Mouse (Mus musculus) neural tube, embryonic 14.5 days (tissue): ENCODE data around the gene Rac1. TPM values are rescaled to one million over a fixed set of nuclear protein-coding genes. Genes with fewer than 3 reads are reported as not detected.

Experiments
- ATAC-seq: fragments of 200-750 bp; cut with Nextera tagmentation; 2 replicates; pipeline ENCODE4 v1.8.0; 2017; ENCODE audit warnings: low read depth, mild to moderate bottlenecking, moderate TSS enrichment, moderate library complexity
- H3K27ac ChIP-seq: fragments of 300-500 bp; sonication (generic); 2 replicates; pipeline ENCODE4 v1.5.1; 2014; ENCODE audit warnings: low read depth, mild to moderate bottlenecking, control low read depth, low read length, moderate library complexity, mixed read lengths
- H3K27me3 ChIP-seq: fragments of 300-500 bp; sonication (generic); 2 replicates; pipeline ENCODE4 v1.6.1; 2014; ENCODE audit warnings: low read length; ENCODE audit not compliant: control insufficient read depth, insufficient read depth
- H3K36me3 ChIP-seq: fragments of 300-500 bp; sonication (generic); 2 replicates; pipeline ENCODE4 v1.6.1; 2014; ENCODE audit warnings: low read length, mixed read lengths; ENCODE audit not compliant: control insufficient read depth, insufficient read depth
- H3K4me1 ChIP-seq: fragments of 300-500 bp; sonication (generic); 2 replicates; pipeline ENCODE4 v1.6.1; 2014; ENCODE audit warnings: low read length; ENCODE audit not compliant: control insufficient read depth, insufficient read depth
- H3K4me2 ChIP-seq: fragments of 300-500 bp; sonication (generic); 2 replicates; pipeline ENCODE4 v1.6.1; 2014; ENCODE audit warnings: mild to moderate bottlenecking, low read depth, low read length, control low read depth
- H3K4me3 ChIP-seq: fragments of 300-500 bp; sonication (generic); 2 replicates; pipeline ENCODE4 v1.5.1; 2014; ENCODE audit warnings: low read depth, low read length, control low read depth, mixed read lengths
- H3K9ac ChIP-seq: fragments of 300-500 bp; sonication (generic); replicated peaks from 2 replicates; pipeline ENCODE4 v1.6.1; 2014; ENCODE audit warnings: low read depth, mild to moderate bottlenecking, control low read depth, low read length, mixed read lengths
- H3K9me3 ChIP-seq: fragments of 300-500 bp; sonication (generic); 2 replicates; pipeline ENCODE4 v1.6.1; 2016; ENCODE audit warnings: low read length; ENCODE audit not compliant: control insufficient read depth
- WGBS: fragments of 180-500 bp; shearing (Covaris S2); extraction: QIAGEN DNeasy Blood & Tissue Kit; methylation state at CpG from one replicate; pipeline ENCODE4 v1.1.7; 2014; 5-methylcytosine and 5-hydroxymethylcytosine counted together
- polyA plus RNA-seq: library from polyadenylated mRNA; unstranded; fragments of >200 nt; fragmentation: Nextera tagmentation; extraction: Ambion mirVana; gene quantifications from 2 replicates; pipeline ENCODE4 v1.2.1, GENCODE M21; 2014

Gene Rac1
- polyA plus RNA-seq, 1 experiment from 2014 or later: 454 TPM

DNA sequence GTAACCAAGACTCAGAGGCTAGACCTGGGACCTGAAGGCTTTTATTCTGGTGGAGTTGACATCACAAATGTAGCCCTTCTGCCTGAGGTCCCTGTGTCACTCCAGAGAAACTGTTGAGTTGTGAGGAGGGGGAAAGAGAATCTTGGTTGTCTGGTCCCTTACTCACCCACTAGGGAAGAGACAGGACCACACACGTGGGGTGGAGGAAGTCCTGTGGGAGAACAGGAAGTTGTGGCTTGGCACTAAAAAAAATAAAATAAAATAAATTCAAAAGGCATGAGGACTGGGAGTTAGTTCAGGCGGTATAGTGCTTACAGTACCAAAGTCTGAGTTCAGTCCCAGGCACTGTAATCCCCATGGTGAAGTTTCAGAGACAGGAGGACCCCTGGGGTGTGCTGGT lies 9.2 kb upstream of the Rac1 start:
- Histone ChIP-seq H3K27ac (no peak overlapping the region), H3K4me1 (no peaks in the 10 kb centered on the region), H3K9me3 (no peaks in the 10 kb centered on the region), H3K4me2 (no peak overlapping the region), H3K4me3 (no peak overlapping the region), H3K36me3 (no peaks in the 10 kb centered on the region), H3K9ac (no peak overlapping the region), H3K27me3 (no peaks in the 10 kb centered on the region)
- no peak for ATAC-seq
- WGBS: 62% methylated on average over 2 of the region's 2 CpGs

DNA sequence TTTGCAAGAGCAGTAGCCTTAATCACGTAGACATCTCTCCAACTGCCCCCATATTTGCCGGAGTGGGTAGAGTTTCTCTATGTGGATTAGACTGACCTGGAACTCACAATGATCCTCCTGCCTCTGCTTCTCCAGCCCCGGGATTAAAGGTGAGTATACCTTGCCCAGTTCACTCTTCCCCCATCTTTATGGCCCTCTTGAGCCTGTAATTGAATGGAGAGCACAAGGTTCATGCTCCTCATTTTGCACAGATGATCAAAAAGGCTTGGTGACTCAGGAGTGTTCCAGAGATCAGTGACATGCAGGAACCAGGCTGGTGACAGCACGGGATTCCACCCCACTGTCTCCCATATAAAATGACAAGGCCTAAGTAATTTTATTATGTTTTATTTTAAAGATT lies 7.1 kb upstream of the Rac1 start:
- Histone ChIP-seq H3K4me1 (no peaks in the 10 kb centered on the region), H3K9ac (no peak overlapping the region), H3K27ac (no peak overlapping the region), H3K36me3 (no peaks in the 10 kb centered on the region), H3K27me3 (no peaks in the 10 kb centered on the region), H3K4me2 (no peak overlapping the region), H3K9me3 (no peaks in the 10 kb centered on the region), H3K4me3 (no peak overlapping the region)
- 79% methylated on average over 4 of the region's 4 CpGs for WGBS
- no peak for ATAC-seq

DNA sequence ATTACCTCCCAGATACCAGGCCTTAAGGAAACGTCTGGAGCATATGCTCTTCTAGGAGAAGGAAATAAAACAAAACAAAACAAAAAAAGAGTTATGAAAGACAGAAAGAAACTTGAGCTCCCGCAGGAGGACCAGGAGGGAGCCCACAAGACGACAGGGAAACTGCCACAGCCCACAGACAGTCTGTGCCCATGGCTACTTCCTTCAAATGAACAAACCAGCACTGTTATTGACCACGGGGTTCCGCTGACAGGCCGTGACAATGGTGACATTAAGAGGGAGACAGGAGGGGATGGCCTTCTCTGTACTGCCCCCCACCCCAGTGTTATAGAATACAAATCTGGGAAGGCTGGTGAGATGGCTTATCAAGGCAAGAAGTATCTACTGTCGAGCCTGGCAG lies 2.9 kb upstream of the Rac1 start:
- ATAC-seq: no peak
- Histone ChIP-seq H3K4me1 (peaks cover 11% of the 10 kb centered on the region), H3K36me3 (no peaks in the 10 kb centered on the region), H3K9ac (no peak overlapping the region), H3K4me3 (no peak overlapping the region), H3K27me3 (no peaks in the 10 kb centered on the region), H3K9me3 (no peaks in the 10 kb centered on the region), H3K27ac (no peak overlapping the region), H3K4me2 (no peak overlapping the region)
- 72% methylated on average over 7 of the region's 7 CpGs for WGBS

DNA sequence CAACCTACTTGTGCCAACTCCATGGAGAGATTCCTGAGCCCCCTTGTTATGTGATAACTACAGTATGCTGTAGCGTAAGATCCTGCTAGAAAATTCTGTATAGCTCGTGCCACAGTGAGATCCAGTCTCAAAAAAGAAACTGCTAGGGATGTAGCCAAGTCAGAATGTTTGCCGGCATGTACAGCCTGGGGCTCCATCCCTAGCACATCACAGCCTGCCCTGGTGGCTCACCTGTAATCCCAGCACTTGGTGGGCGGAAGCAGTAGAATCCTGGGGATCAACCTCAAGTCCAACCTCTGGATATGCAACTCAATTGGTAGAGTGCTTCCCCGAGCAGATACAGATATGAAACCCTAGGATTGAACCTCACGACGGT lies 460 bp upstream of the Rac1 start:
- H3K36me3 ChIP-seq: no peaks in the 10 kb centered on the region
- H3K27ac ChIP-seq: peak overlapping the region; percentile 95
- peak overlapping the region; percentile 93 for H3K4me2 ChIP-seq
- peak; percentile 25; the same call in 1 of the 2 replicates for ATAC-seq
- H3K4me3 ChIP-seq: peak overlapping the region; percentile 97
- no peaks in the 10 kb centered on the region for H3K27me3 ChIP-seq
- WGBS: 16% methylated on average over 7 of the region's 7 CpGs
- H3K9me3 ChIP-seq: no peaks in the 10 kb centered on the region
- peak overlapping the region; percentile 98 for H3K9ac ChIP-seq
- H3K4me1 ChIP-seq: peaks cover 15% of the 10 kb centered on the region

DNA sequence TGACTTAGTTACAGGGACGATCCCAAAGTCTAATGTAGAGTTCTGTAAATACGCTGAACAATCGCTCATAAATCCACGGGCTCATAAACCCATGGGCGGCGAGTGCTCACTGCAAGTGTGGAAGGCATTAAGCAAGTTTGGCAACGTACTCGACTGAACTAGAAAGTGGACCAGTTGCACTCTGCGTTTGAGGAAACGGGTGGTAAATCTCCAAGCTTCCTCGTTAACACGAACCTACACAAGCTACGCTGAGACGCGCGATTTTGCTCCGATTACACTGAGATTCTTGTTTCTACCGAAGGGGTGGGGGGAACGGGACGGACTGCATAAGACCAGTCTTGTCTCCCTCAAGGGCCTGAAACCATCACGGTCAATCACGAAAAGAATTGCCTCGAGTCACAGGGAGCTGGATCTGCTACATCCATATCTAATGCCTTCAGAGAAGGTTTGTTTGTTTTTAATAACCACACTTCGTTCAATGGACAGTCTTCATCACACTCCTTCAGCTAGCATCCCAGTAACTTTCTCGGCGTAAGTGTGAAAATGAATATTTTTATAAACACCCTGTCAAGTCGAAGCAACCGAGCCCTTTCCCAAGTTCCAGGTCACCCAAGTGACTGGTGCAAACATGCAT lies 1.0 kb downstream of the Rac1 start:
- Histone ChIP-seq H3K4me3 (peak overlapping the region; percentile 97), H3K9ac (peak overlapping the region; percentile 98), H3K4me2 (peak overlapping the region; percentile 93), H3K27ac (peak overlapping the region; percentile 2; the same call in 1 of the 2 replicates), H3K4me1 (peaks cover 15% of the 10 kb centered on the region), H3K36me3 (no peaks in the 10 kb centered on the region), H3K9me3 (no peaks in the 10 kb centered on the region), H3K27me3 (no peaks in the 10 kb centered on the region)
- no peak for ATAC-seq
- WGBS: 2% methylated on average over 28 of the region's 28 CpGs

DNA sequence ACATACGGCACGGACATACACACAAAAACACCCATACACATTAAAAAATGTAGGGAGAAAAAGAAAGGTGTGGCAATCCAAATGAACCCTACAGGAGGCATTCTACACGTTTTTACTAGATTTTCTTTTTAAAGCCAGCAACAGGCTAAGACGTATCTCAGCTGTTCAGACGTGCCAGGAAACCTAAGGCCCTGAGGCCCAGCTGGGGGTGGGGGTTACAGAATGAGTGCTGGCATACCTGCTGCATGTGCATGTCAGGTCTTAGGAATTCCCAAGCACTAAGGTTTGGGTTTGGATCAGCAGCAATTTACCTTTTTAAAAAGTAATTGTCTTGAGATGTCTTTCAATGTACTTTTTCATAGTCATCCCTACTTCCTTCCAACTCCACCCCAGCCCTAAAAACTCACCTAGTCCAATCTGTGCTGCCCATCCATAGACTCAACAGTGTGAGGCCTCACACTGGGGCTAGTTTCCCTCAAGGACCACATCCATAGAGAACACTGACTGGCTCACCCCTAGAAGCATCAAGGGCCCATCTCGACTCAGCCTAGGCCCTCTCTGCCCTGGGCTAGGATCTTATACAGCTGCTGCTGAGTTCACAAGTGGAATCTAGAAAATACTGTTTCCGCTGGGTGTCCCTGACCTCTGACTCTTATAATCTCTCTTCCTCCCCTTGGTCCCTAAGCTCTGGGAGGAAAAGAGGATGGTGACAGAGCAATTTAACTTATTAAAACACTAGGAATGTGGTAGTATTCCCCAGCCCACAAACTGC lies 2.2 kb downstream of the Rac1 start:
- Histone ChIP-seq H3K9ac (no peak overlapping the region), H3K4me2 (peak overlapping the region; percentile 93), H3K4me3 (no peak overlapping the region; the same call in 1 of the 2 replicates), H3K36me3 (no peaks in the 10 kb centered on the region), H3K4me1 (peaks cover 15% of the 10 kb centered on the region), H3K9me3 (no peaks in the 10 kb centered on the region), H3K27me3 (no peaks in the 10 kb centered on the region), H3K27ac (no peak overlapping the region)
- ATAC-seq: no peak
- 71% methylated on average over 7 of the region's 7 CpGs for WGBS

DNA sequence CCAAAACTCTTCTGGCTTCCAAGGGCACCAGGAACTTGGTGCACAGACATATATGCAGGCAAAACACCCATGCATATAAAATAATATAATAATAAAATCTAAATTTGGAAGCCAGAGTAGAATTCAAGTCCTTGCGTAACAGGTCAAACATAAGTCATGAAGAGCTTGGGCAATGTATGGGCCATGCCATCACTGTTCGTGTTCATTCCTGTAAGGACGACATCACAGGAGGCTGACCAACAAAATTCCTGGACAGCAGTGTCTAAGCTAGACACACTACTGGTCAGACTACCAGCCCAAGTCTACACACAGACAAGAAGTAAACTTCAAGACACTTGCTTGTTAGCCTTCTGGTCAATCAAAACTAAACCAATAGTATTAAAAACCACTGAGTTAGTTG lies 5.0 kb downstream of the Rac1 start:
- Histone ChIP-seq H3K27me3 (no peaks in the 10 kb centered on the region), H3K4me1 (peaks cover 16% of the 10 kb centered on the region), H3K4me3 (no peak overlapping the region), H3K4me2 (no peak overlapping the region), H3K9me3 (no peaks in the 10 kb centered on the region), H3K9ac (no peak overlapping the region), H3K27ac (no peak overlapping the region), H3K36me3 (no peaks in the 10 kb centered on the region)
- ATAC-seq: no peak
- 96% methylated on average over 3 of the region's 3 CpGs for WGBS

DNA sequence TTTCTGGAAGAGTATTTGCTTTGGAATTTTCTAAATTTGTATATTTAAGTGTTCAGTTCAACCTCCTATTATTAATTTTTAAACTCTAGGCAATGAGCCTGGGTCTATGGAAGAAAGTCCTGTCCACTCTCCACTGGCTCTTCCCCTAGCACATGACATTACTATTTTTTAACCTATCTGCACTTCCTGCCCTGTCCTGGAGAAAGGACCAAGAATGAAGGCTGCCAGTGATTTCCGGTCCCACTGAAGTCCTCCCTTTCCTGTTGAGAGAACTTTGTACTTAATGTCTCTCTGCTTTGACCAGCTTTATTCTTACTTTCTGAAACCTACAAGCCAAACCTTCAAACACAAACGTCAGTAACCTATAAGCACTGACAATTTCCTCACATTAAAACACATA lies 7.4 kb downstream of the Rac1 start:
- no peak overlapping the region for H3K4me2 ChIP-seq
- H3K4me3 ChIP-seq: no peak overlapping the region
- peaks cover 4% of the 10 kb centered on the region for H3K4me1 ChIP-seq
- 91% methylated on average over 2 of the region's 2 CpGs for WGBS
- no peaks in the 10 kb centered on the region for H3K9me3 ChIP-seq
- H3K27me3 ChIP-seq: no peaks in the 10 kb centered on the region
- H3K36me3 ChIP-seq: peaks cover 6% of the 10 kb centered on the region
- no peak overlapping the region for H3K27ac ChIP-seq
- ATAC-seq: no peak
- no peak overlapping the region for H3K9ac ChIP-seq

DNA sequence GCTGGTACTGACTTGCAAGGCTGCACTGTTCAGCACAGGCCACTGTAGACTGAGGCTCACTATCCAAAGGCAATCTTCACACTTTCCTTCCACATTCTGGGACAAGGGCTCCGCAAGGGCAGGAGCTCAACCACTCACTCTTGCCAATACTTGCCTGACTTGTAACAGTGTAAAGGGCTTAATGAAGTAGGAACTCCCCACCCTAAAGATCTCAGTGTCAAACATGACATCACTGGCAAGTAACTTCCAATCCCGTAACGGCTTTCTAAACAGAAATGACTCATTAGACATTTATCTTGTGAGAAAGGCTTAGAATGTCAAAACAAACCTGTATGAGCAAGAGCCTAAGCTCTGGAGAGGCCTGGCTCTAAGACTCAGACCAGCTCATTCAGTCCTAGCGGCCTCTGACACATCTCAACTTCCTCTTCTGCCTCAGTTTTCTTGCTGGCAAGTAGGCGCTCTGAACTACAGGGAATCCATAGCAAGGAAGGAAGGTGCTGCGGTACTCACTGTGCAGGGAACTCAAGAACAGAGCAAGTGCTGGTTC lies 9.7 kb downstream of the Rac1 start:
- no peaks in the 10 kb centered on the region for H3K9me3 ChIP-seq
- WGBS: 80% methylated on average over 6 of the region's 6 CpGs
- no peak overlapping the region for H3K4me3 ChIP-seq
- no peak overlapping the region for H3K4me2 ChIP-seq
- ATAC-seq: no peak
- H3K36me3 ChIP-seq: peaks cover 17% of the 10 kb centered on the region
- no peak overlapping the region for H3K9ac ChIP-seq
- H3K27me3 ChIP-seq: no peaks in the 10 kb centered on the region
- no peak overlapping the region for H3K27ac ChIP-seq
- 0 out of 2 replicates have a peak, but pooled peaks cover 3% of the 10 kb centered on the region for H3K4me1 ChIP-seq
